Mouse (Mus musculus) gastrocnemius, postnatal 36 days (tissue): ENCODE measurements at regions not wholly inside any gene's neighbourhood (a gene's known extent, or its start where the extent isn't known, plus 50 kb on each side); places are given as distances from the start of the nearest gene placed in this dataset.
A peak's percentile ranks its signal among the peaks of the same experiment; 100 is the strongest.

Source experiments
- DNase-seq, 2 experiments: peaks; one replicate each; pipeline ENCODE4 v3.0.0; 2022
- intact Hi-C: fragments of 180-260 bp; cut with DNase I; formaldehyde crosslinking; loops from one replicate; pipeline ENCODE4 v1.15.1; 2025

GRCm38 (mm10) chr4:55874276-55874675, 342.0 kb upstream of the Klf4 start:
- DNase-seq, result no peak
- intact Hi-C loops, result no loop called here

- intact Hi-C loops, result no loop called here
- no peak for DNase-seq
These were observed 327.8 kb upstream of the Klf4 start for GRCm38 (mm10) chr4:55860055-55860454.

GRCm38 (mm10) chr4:55859211-55859761, 327.0 kb upstream of the Klf4 start:
- no peak for DNase-seq
- intact Hi-C loops, result no loop called here

GRCm38 (mm10) chr4:55851430-55851829, 319.2 kb upstream of the Klf4 start:
- DNase-seq, result no peak
- intact Hi-C loops, result no loop called here

- no peak for DNase-seq
- intact Hi-C loops, result no loop called here
These were observed 318.8 kb upstream of the Klf4 start for GRCm38 (mm10) chr4:55851027-55851426.

GRCm38 (mm10) chr4:55843727-55844401, 311.6 kb upstream of the Klf4 start:
- peak in 1 of 2 experiments; percentile 16 for DNase-seq
- intact Hi-C loops, result no loop called here

- intact Hi-C loops, result no loop called here
- DNase-seq, result no peak
These were observed 306.3 kb upstream of the Klf4 start for GRCm38 (mm10) chr4:55838568-55838967.

GRCm38 (mm10) chr4:55824047-55824760, 291.9 kb upstream of the Klf4 start:
- no peak for DNase-seq
- intact Hi-C loops, result no loop called here

GRCm38 (mm10) chr4:55823583-55823982, 291.3 kb upstream of the Klf4 start:
- intact Hi-C loops, result no loop called here
- no peak for DNase-seq

GRCm38 (mm10) chr4:55817035-55817818, 285.0 kb upstream of the Klf4 start:
- intact Hi-C loops, result no loop called here
- DNase-seq, result no peak

GRCm38 (mm10) chr4:55815832-55816231, 283.6 kb upstream of the Klf4 start:
- no peak for DNase-seq
- intact Hi-C loops, result no loop called here

GRCm38 (mm10) chr4:55812846-55813245, 280.6 kb upstream of the Klf4 start:
- intact Hi-C loops, result no loop called here
- no peak for DNase-seq

GRCm38 (mm10) chr4:55811656-55812055, 279.4 kb upstream of the Klf4 start:
- no peak for DNase-seq
- intact Hi-C loops, result no loop called here

GRCm38 (mm10) chr4:55808501-55808900, 276.2 kb upstream of the Klf4 start:
- intact Hi-C loops, result no loop called here
- DNase-seq, result peak in 1 of 2 experiments; percentile 10

GRCm38 (mm10) chr4:55806799-55807198, 274.5 kb upstream of the Klf4 start:
- DNase-seq, result no peak
- intact Hi-C loops, result no loop called here

- intact Hi-C loops, result no loop called here
- no peak for DNase-seq
These were observed 273.2 kb upstream of the Klf4 start for GRCm38 (mm10) chr4:55805255-55806051.

GRCm38 (mm10) chr4:55802101-55802500, 269.8 kb upstream of the Klf4 start:
- DNase-seq, result no peak
- intact Hi-C loops, result no loop called here

- no peak for DNase-seq
- intact Hi-C loops, result no loop called here
These were observed 265.8 kb upstream of the Klf4 start for GRCm38 (mm10) chr4:55798099-55798498.

GRCm38 (mm10) chr4:55781329-55781847, 249.1 kb upstream of the Klf4 start:
- intact Hi-C loops, result no loop called here
- DNase-seq, result no peak

- intact Hi-C loops, result no loop called here
- no peak for DNase-seq
These were observed 247.3 kb upstream of the Klf4 start for GRCm38 (mm10) chr4:55779581-55779980.
